Mouse (Mus musculus) neural tube, embryonic 15.5 days (tissue): Measurements from ENCODE around the gene Nfia. TPM values are rescaled to one million over a fixed set of nuclear protein-coding genes. Genes with fewer than 3 reads are reported as not detected.

Experiments
- ATAC-seq: fragments of 200-750 bp; cut with Nextera tagmentation; 2 replicates; pipeline ENCODE4 v1.8.0; 2017; ENCODE audit warnings: mild to moderate bottlenecking, moderate TSS enrichment, moderate library complexity; ENCODE audit not compliant: low FRiP score
- H3K27ac ChIP-seq: fragments of 300-500 bp; sonication (generic); replicated peaks from 2 replicates; pipeline ENCODE4 v1.5.1; 2015; ENCODE audit warnings: mild to moderate bottlenecking, inconsistent platforms
- H3K27me3 ChIP-seq: fragments of 300-500 bp; sonication (generic); replicated peaks from 2 replicates; pipeline ENCODE4 v1.6.1; 2015; ENCODE audit warnings: inconsistent platforms
- H3K36me3 ChIP-seq: fragments of 300-500 bp; sonication (generic); 2 replicates; pipeline ENCODE4 v1.6.1; 2015; ENCODE audit warnings: inconsistent platforms
- H3K4me1 ChIP-seq: fragments of 300-500 bp; sonication (generic); 2 replicates; pipeline ENCODE4 v1.6.1; 2015; ENCODE audit warnings: inconsistent platforms
- H3K4me2 ChIP-seq: fragments of 300-500 bp; sonication (generic); 2 replicates; pipeline ENCODE4 v1.6.1; 2015; ENCODE audit warnings: inconsistent platforms, mild to moderate bottlenecking, moderate library complexity
- H3K4me3 ChIP-seq: fragments of 300-500 bp; sonication (generic); replicated peaks from 2 replicates; pipeline ENCODE4 v1.5.1; 2015; ENCODE audit warnings: mild to moderate bottlenecking, inconsistent platforms
- H3K9ac ChIP-seq: fragments of 300-500 bp; sonication (generic); replicated peaks from 2 replicates; pipeline ENCODE4 v1.6.1; 2015; ENCODE audit warnings: mild to moderate bottlenecking, inconsistent platforms
- H3K9me3 ChIP-seq: fragments of 300-500 bp; sonication (generic); replicated peaks from 2 replicates; pipeline ENCODE4 v1.6.1; 2016; ENCODE audit warnings: inconsistent platforms
- WGBS: fragments of 180-500 bp; shearing (Covaris S2); methylation state at CpG from one replicate; pipeline ENCODE4 v1.1.7; 2015; ENCODE audit warnings: mixed read lengths; 5-methylcytosine and 5-hydroxymethylcytosine counted together
- polyA plus RNA-seq: library from polyadenylated mRNA; unstranded; fragments of >200 nt; fragmentation: Nextera tagmentation; extraction: Ambion mirVana; gene quantifications from 2 replicates; pipeline ENCODE4 v1.2.1, GENCODE M21; 2015

The Nfia gene
- polyA plus RNA-seq, 1 experiment from 2014 or later = 36.0 TPM

- no peaks in the 10 kb centered on the region for H3K27me3 ChIP-seq
- no peak overlapping the region for H3K27ac ChIP-seq
- H3K4me1 ChIP-seq = no peaks in the 10 kb centered on the region
- no peak for ATAC-seq
- H3K9me3 ChIP-seq = no peaks in the 10 kb centered on the region
- no peak overlapping the region for H3K4me2 ChIP-seq
- H3K9ac ChIP-seq = no peak overlapping the region
- no peaks in the 10 kb centered on the region for H3K36me3 ChIP-seq
- 84% methylated on average over 6 of the region's 6 CpGs for WGBS
- no peak overlapping the region for H3K4me3 ChIP-seq
These were observed 348.3 kb downstream of the Nfia start for GRCm38 (mm10) chr4:98120706-98121340.

GRCm38 (mm10) chr4:98126003-98126677 is 353.6 kb downstream of the Nfia start:
- Histone ChIP-seq H3K4me1 (no peaks in the 10 kb centered on the region), H3K9me3 (no peaks in the 10 kb centered on the region), H3K36me3 (no peaks in the 10 kb centered on the region), H3K27me3 (no peaks in the 10 kb centered on the region), H3K4me2 (no peak overlapping the region), H3K4me3 (no peak overlapping the region), H3K9ac (no peak overlapping the region), H3K27ac (no peak overlapping the region)
- WGBS = 66% methylated on average over 11 of the region's 11 CpGs
- peak; percentile 81; the same call in 1 of the 2 replicates for ATAC-seq

GRCm38 (mm10) chr4:98130798-98131197 is 358.3 kb downstream of the Nfia start:
- Histone ChIP-seq H3K9me3 (0 out of 2 replicates have a peak, but pooled peaks cover 4% of the 10 kb centered on the region), H3K4me3 (no peak overlapping the region), H3K9ac (no peak overlapping the region), H3K36me3 (no peaks in the 10 kb centered on the region), H3K4me2 (no peak overlapping the region), H3K27me3 (no peaks in the 10 kb centered on the region), H3K27ac (no peak overlapping the region), H3K4me1 (no peaks in the 10 kb centered on the region)
- ATAC-seq = no peak
- WGBS = 81% methylated on average over 2 of the region's 2 CpGs

DNA sequence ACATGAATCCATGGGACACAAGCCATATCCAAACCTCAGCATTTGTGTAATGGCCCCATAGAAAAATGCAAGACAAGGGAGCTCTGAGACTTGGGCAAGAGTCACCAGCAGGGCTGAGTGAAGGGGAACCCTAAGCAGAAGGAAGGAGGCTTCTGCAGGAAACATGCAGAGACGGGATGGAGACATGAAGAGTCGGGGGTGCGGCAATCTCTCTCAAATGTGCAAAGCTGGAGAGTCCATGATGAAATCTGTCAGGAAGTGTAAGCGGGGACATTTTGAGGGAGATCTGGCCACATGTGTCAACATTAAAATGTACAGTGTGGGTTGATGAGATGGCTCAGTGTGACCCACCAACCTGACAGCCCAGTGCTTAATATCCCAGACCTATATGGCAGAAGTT is 361.5 kb downstream of the Nfia start:
- H3K4me1 ChIP-seq = no peaks in the 10 kb centered on the region
- H3K9ac ChIP-seq = no peak overlapping the region
- no peak for ATAC-seq
- no peak overlapping the region for H3K4me2 ChIP-seq
- H3K27me3 ChIP-seq = no peaks in the 10 kb centered on the region
- H3K9me3 ChIP-seq = 0 out of 2 replicates have a peak, but pooled peaks cover 4% of the 10 kb centered on the region
- no peak overlapping the region for H3K27ac ChIP-seq
- whole genome bisulfite sequencing = over 99% methylated on average over 4 of the region's 4 CpGs
- no peak overlapping the region for H3K4me3 ChIP-seq
- H3K36me3 ChIP-seq = no peaks in the 10 kb centered on the region

- H3K9me3 ChIP-seq = 0 out of 2 replicates have a peak, but pooled peaks cover 4% of the 10 kb centered on the region
- no peak for ATAC-seq
- no peaks in the 10 kb centered on the region for H3K27me3 ChIP-seq
These were observed 363.5 kb downstream of the Nfia start for GRCm38 (mm10) chr4:98136072-98136471.

DNA sequence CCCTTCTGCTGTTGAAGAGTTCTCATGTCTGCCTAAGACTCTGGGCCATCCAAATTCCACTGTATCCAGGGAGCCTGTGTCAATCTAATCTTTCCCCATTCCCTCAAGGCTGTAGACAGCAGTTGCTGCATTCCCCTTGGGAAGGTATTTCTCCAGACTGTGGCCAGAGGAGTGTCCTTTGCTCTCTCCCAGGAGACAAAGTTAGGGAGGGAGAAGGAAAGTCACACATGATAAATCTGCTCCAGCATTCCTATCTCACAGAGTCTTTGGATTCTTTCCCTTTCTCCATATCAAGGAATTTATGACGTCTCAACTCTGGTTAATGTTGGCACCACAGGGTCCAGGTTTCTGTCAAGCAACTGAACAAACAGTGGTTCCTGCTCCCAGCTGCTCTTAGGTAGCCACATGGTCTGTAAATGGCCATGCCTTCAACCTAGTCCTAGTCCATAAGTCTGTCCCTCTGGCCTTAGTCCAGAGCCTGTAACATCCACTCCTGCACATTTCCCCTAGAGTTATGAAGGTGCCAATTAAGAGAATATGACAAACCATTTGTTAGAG is 370.4 kb downstream of the Nfia start:
- no peaks in the 10 kb centered on the region for H3K4me1 ChIP-seq
- no peak overlapping the region for H3K4me2 ChIP-seq
- WGBS = 88% methylated on average over 1 of the region's 1 CpGs
- H3K36me3 ChIP-seq = no peaks in the 10 kb centered on the region
- no peaks in the 10 kb centered on the region for H3K27me3 ChIP-seq
- H3K9ac ChIP-seq = no peak overlapping the region
- no peak for ATAC-seq
- no peaks in the 10 kb centered on the region for H3K9me3 ChIP-seq
- H3K27ac ChIP-seq = no peak overlapping the region
- H3K4me3 ChIP-seq = no peak overlapping the region

More at GRCm38 (mm10) chr4:98136072-98136471, 363.5 kb downstream of the Nfia start:
- Histone ChIP-seq H3K4me1 (no peaks in the 10 kb centered on the region), H3K4me2 (no peak overlapping the region), H3K27ac (no peak overlapping the region), H3K36me3 (no peaks in the 10 kb centered on the region), H3K9ac (no peak overlapping the region), H3K4me3 (no peak overlapping the region)
- WGBS = 84% methylated on average over 2 of the region's 2 CpGs

- Histone ChIP-seq H3K27me3 (no peaks in the 10 kb centered on the region), H3K36me3 (no peaks in the 10 kb centered on the region), H3K9ac (no peak overlapping the region), H3K9me3 (no peaks in the 10 kb centered on the region), H3K4me2 (no peak overlapping the region), H3K4me3 (no peak overlapping the region), H3K27ac (no peak overlapping the region), H3K4me1 (no peaks in the 10 kb centered on the region)
- ATAC-seq = no peak
- WGBS = 85% methylated on average over 5 of the region's 5 CpGs
These were observed 378.0 kb downstream of the Nfia start for GRCm38 (mm10) chr4:98150576-98150975.

DNA sequence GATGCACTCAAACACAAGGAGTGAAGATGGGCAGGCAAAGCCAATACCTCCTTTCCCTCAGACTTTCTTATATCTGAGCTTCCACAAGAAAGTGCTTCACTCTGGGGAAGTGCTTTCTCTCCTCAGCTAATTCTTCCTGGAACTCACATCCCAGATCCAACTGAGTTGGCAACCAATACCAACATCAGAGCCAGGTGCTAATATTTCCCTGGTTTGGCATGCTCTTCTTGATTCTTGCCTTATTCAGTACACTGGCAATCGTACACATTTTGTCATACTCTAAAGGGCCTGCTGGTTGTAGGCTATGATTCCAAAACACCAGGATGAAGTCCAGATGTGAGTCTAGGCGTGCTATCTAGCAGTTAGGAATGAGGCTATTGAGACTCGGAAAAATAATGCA is 385.4 kb downstream of the Nfia start:
- Histone ChIP-seq H3K27ac (no peak overlapping the region), H3K4me1 (no peaks in the 10 kb centered on the region), H3K9ac (no peak overlapping the region), H3K9me3 (no peaks in the 10 kb centered on the region), H3K4me3 (no peak overlapping the region), H3K36me3 (no peaks in the 10 kb centered on the region), H3K4me2 (no peak overlapping the region), H3K27me3 (no peaks in the 10 kb centered on the region)
- ATAC-seq = no peak
- 83% methylated on average over 3 of the region's 3 CpGs for WGBS

- Histone ChIP-seq H3K36me3 (no peaks in the 10 kb centered on the region), H3K27me3 (no peaks in the 10 kb centered on the region), H3K9ac (no peak overlapping the region), H3K4me2 (no peak overlapping the region), H3K4me3 (no peak overlapping the region), H3K9me3 (peaks cover 10% of the 10 kb centered on the region; the same call in 1 of the 2 replicates), H3K4me1 (0 out of 2 replicates have a peak, but pooled peaks cover 4% of the 10 kb centered on the region), H3K27ac (no peak overlapping the region)
- 19% methylated on average over 3 of the region's 3 CpGs for WGBS
- ATAC-seq = no peak
These were observed 393.8 kb downstream of the Nfia start for GRCm38 (mm10) chr4:98166379-98166778.

Other genes starting within 250 kb of the Nfia start
- 13.5 and 18.4 TPM in 2 replicates for gene E130114P18Rik, start 5.3 kb downstream of the Nfia start, polyA plus RNA-seq